Mouse (Mus musculus): ENCODE data around the gene Xylt1. TPM values are rescaled to one million over a fixed set of nuclear protein-coding genes. Genes with fewer than 3 reads are reported as not detected.

The Xylt1 gene
- total and polyA plus RNA-seq, 3 experiments = 9.0 to 13.3 TPM; not detected in 1

DNA sequence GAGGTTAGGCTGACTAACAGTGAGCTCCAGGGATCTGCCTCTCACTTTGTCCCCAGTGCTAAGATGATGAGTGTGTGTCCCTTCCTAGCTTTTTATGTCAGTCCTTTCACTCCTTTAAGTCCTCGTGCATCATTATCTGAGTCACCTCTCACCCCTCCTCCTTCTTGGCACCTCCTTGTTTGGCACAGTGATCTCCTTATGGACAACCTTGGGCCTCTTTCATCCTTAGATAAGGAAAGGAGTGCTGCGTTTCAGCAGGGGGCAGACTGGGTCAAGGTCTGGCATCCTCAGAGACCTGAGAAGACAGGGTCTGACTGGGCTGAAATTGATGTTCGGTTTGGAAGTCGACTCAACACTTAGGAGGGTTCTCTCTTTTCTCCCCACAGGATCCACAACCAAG lies 94.3 kb downstream of the Xylt1 start:
- Histone ChIP-seq H3K27me3 (ENCODE audit: control insufficient read depth in 1 of 2, insufficient read depth in 2 of 2, low read length in 2 of 2) (no peaks in the 10 kb centered on the region), H3K4me1 (ENCODE audit: control insufficient read depth in 1 of 2, insufficient read depth in 2 of 2, low read length in 2 of 2) (no peaks in the 10 kb centered on the region), H3K9ac (ENCODE audit: control insufficient read depth, low read depth, low read length, poor library complexity, severe bottlenecking) (no peak overlapping the region), H3K79me2 (ENCODE audit: control insufficient read depth, insufficient read depth, low read length, poor library complexity) (0 out of 2 replicates have a peak, but pooled peaks cover 1% of the 10 kb centered on the region), H3K27ac (ENCODE audit: control insufficient read depth, low read depth, low read length) (no peak overlapping the region), H3K36me3 (ENCODE audit: control insufficient read depth in 1 of 2, insufficient read depth in 2 of 2, low read length in 2 of 2) (peaks cover 0 to 3% of the 10 kb centered on the region in 2 experiments; a peak in 2 of 4 replicates), H3K4me3 (ENCODE audit: control insufficient read depth in 1 of 2, insufficient read depth in 1 of 2, low read depth in 2 of 2, low read length in 2 of 2) (no peak overlapping the region), H3K9me3 (replicated peaks; ENCODE audit: insufficient read depth, low read length) (no peaks in the 10 kb centered on the region)
- DNase-seq (ENCODE audit: low read depth, low spot score) = no peak
- no peak for TF ChIP-seq USF2 (IDR thresholded peaks at IDR 0.05; ENCODE audit: borderline replicate concordance in 1 of 2, insufficient read depth in 1 of 2, low read depth in 1 of 2, low read length in 2 of 2)
- no peak for TF ChIP-seq UBTF (IDR thresholded peaks at IDR 0.05; ENCODE audit: borderline replicate concordance, insufficient read depth, low read depth, low read length)
- TF ChIP-seq TAL1 (IDR thresholded peaks at IDR 0.05; ENCODE audit: low read length) = no peak
- TF ChIP-seq CHD1 (IDR thresholded peaks at IDR 0.05; ENCODE audit: low read depth, low read length) = no peak
- TF ChIP-seq POLR2AphosphoS2 (IDR thresholded peaks at IDR 0.05; ENCODE audit: low read length) = no peak
- no peak for TF ChIP-seq USF1 (IDR thresholded peaks at IDR 0.05; ENCODE audit: low read depth, low read length)
- TF ChIP-seq BHLHE40 (IDR thresholded peaks at IDR 0.05; ENCODE audit: borderline replicate concordance, low read depth, low read length) = no peak
- TF ChIP-seq ETS1 (IDR thresholded peaks at IDR 0.05; ENCODE audit: low read depth, low read length) = no peak
- no peak for TF ChIP-seq E2F4 (IDR thresholded peaks at IDR 0.05; ENCODE audit: borderline replicate concordance, low read depth, low read length)
- TF ChIP-seq ZC3H11A (IDR thresholded peaks at IDR 0.05; ENCODE audit: low read depth, low read length) = no peak
- TF ChIP-seq MYC (IDR thresholded peaks at IDR 0.05; ENCODE audit: low read depth, low read length) = no peak
- no peak for TF ChIP-seq MXI1 (IDR thresholded peaks at IDR 0.05; ENCODE audit: low read depth, low read length)
- no peak for TF ChIP-seq EP300 (IDR thresholded peaks at IDR 0.05; ENCODE audit: low read depth in 1 of 2, low read length in 2 of 2)

DNA sequence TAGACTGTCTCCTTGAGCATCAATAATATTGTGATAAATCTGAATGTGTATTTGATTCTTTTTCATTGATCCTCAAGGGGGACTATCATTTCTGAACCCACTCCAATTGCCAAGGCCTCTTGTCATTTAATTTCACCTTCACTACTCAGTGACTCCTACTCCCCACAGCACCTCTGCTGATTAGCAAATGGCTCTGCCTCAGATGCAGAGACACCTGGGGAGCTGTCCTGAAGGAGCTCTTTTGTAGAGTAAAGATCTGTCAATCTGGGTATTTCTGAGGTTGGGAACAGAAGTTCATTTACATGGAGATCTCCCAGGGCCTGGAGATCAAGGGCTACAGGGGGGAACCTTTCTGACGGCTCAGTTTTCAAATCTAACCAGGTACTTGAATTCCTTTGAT lies 98.2 kb downstream of the Xylt1 start:
- Histone ChIP-seq H3K9me3 (replicated peaks; ENCODE audit: insufficient read depth, low read length) (no peaks in the 10 kb centered on the region), H3K4me3 (ENCODE audit: control insufficient read depth in 1 of 2, insufficient read depth in 1 of 2, low read depth in 2 of 2, low read length in 2 of 2) (no peak overlapping the region), H3K79me2 (ENCODE audit: control insufficient read depth, insufficient read depth, low read length, poor library complexity) (peaks cover 1% of the 10 kb centered on the region; the same call in 1 of the 2 replicates), H3K4me1 (ENCODE audit: control insufficient read depth in 1 of 2, insufficient read depth in 2 of 2, low read length in 2 of 2) (no peaks in the 10 kb centered on the region), H3K36me3 (ENCODE audit: control insufficient read depth in 1 of 2, insufficient read depth in 2 of 2, low read length in 2 of 2) (peaks cover 0 to 4% of the 10 kb centered on the region in 2 experiments; a peak in 2 of 4 replicates), H3K27me3 (ENCODE audit: control insufficient read depth in 1 of 2, insufficient read depth in 2 of 2, low read length in 2 of 2) (no peaks in the 10 kb centered on the region), H3K9ac (ENCODE audit: control insufficient read depth, low read depth, low read length, poor library complexity, severe bottlenecking) (no peak overlapping the region), H3K27ac (ENCODE audit: control insufficient read depth, low read depth, low read length) (no peak overlapping the region)
- no peak for DNase-seq (ENCODE audit: low read depth, low spot score)
- no peak for TF ChIP-seq SIN3A (IDR thresholded peaks at IDR 0.05; ENCODE audit: low read length)
- no peak for TF ChIP-seq ELF1 (IDR thresholded peaks at IDR 0.05; ENCODE audit: low read depth, low read length)
- no peak for TF ChIP-seq TAL1 (IDR thresholded peaks at IDR 0.05; ENCODE audit: low read length)
- TF ChIP-seq SMC3 (IDR thresholded peaks at IDR 0.05; ENCODE audit: low read depth, low read length) = no peak

All from MEL (cell line).